Mouse (Mus musculus): Measurements from ENCODE around the gene Olfr12. TPM values are rescaled to one million over a fixed set of nuclear protein-coding genes. Genes with fewer than 3 reads are reported as not detected.

Olfr12 gene
- polyA plus RNA-seq, 1 experiment: not detected

DNA sequence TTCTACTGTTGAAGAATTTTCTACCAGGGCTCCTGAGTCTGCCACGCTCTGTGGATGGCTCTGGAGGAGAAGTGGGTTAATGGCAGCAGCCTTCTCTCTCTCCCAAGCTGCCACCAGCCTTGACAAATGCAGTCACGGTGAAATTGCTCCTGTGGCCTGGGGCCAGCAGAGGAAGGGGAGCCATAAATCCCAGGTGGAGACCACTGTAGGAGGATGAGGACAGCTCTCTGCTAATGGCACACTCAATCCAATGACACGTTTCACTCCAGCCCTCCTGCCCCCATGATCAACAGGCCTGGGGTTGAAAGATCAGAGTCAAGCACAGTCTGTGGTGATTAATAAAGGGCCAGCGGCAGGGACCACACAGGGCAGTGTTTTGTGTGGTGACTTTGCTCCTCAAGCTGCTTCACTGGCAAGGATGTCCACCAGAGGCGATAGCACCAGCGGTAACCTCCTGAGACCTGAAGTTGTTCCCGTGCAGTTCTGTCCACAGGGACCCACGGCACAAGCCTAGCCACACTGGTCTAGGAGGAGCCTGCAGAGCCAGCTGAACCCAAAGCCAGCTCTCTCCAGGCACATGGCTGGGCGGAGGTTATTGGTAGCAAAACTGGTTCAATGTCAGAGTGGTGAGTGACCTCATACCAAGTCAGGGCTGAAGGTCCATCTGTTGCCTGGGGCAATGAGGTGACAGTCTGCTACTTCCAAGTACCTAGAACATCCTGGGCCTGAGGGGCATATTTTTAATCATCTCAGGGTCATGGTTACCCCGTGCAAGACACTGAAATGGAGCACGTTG is 39.6 kb downstream of the Olfr12 start:
- 56% methylated on average over 11 of the region's 11 CpGs for WGBS
- TF ChIP-seq CTCF (conservative IDR thresholded peaks at IDR 0.05; ENCODE audit: insufficient read depth, insufficient read length, low read depth, low read length): no peak
- TF ChIP-seq POLR2A (IDR thresholded peaks at IDR 0.05; ENCODE audit: low read depth, low read length): no peak
- Histone ChIP-seq H3K4me3 (ENCODE audit: insufficient read depth, low read depth, low read length) (no peak overlapping the region), H3K27ac (ENCODE audit: insufficient read depth, low read depth, low read length) (no peak overlapping the region), H3K36me3 (ENCODE audit: control insufficient read depth, insufficient read depth, low read length) (no peaks in the 10 kb centered on the region), H3K27me3 (replicated peaks; ENCODE audit: control insufficient read depth, insufficient read depth, low read length) (no peaks in the 10 kb centered on the region), H3K4me1 (ENCODE audit: control insufficient read depth, insufficient read depth, low read length) (no peaks in the 10 kb centered on the region)
- DNase-seq: no peak

DNA sequence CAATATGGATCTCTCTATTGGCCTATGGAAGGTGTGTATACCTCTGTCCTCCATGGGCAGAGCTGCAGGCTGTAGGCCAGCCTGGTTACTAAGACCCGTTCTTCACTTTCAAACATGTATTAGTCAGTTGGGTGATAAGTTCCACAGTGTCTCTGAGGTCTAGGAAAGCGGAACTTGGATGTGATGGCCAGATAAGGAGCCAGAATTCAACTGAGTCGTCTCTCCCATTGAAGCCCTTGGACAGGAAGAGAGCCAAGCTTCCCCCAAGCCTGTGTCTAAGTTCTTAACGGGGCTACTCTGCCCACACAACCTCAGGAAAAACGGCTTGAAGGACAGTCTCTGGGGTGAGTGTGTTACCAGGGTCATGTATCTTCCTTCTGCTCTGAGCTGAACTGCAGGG is 41.8 kb downstream of the Olfr12 start:
- no peaks in the 10 kb centered on the region for H3K36me3 ChIP-seq (ENCODE audit: control insufficient read depth, insufficient read depth, low read length)
- H3K4me3 ChIP-seq (ENCODE audit: insufficient read depth, low read depth, low read length): no peak overlapping the region
- no peak overlapping the region for H3K27ac ChIP-seq (ENCODE audit: insufficient read depth, low read depth, low read length)
- 54% methylated on average over 5 of the region's 5 CpGs for WGBS
- no peak for DNase-seq
- H3K4me1 ChIP-seq (ENCODE audit: control insufficient read depth, insufficient read depth, low read length): no peaks in the 10 kb centered on the region
- H3K27me3 ChIP-seq (replicated peaks; ENCODE audit: control insufficient read depth, insufficient read depth, low read length): no peaks in the 10 kb centered on the region
- TF ChIP-seq POLR2A (IDR thresholded peaks at IDR 0.05; ENCODE audit: low read depth, low read length) (no peak), CTCF (conservative IDR thresholded peaks at IDR 0.05; ENCODE audit: insufficient read depth, insufficient read length, low read depth, low read length) (no peak)

- H3K4me3 ChIP-seq (ENCODE audit: insufficient read depth, low read depth, low read length): no peak overlapping the region
- no peaks in the 10 kb centered on the region for H3K27me3 ChIP-seq (replicated peaks; ENCODE audit: control insufficient read depth, insufficient read depth, low read length)
- WGBS: 47% methylated on average over 6 of the region's 6 CpGs
- H3K36me3 ChIP-seq (ENCODE audit: control insufficient read depth, insufficient read depth, low read length): no peaks in the 10 kb centered on the region
- no peaks in the 10 kb centered on the region for H3K4me1 ChIP-seq (ENCODE audit: control insufficient read depth, insufficient read depth, low read length)
- H3K27ac ChIP-seq (ENCODE audit: insufficient read depth, low read depth, low read length): no peak overlapping the region
- DNase-seq: peak; percentile 26
- TF ChIP-seq POLR2A (IDR thresholded peaks at IDR 0.05; ENCODE audit: low read depth, low read length) (no peak), CTCF (conservative IDR thresholded peaks at IDR 0.05; ENCODE audit: insufficient read depth, insufficient read length, low read depth, low read length) (no peak)
Observed at GRCm38 (mm10) chr1:92667106-92667505, 49.5 kb downstream of the Olfr12 start.

GRCm38 (mm10) chr1:92669430-92669829 is 51.8 kb downstream of the Olfr12 start:
- no peaks in the 10 kb centered on the region for H3K4me1 ChIP-seq (ENCODE audit: control insufficient read depth, insufficient read depth, low read length)
- DNase-seq: no peak
- TF ChIP-seq CTCF (conservative IDR thresholded peaks at IDR 0.05; ENCODE audit: insufficient read depth, insufficient read length, low read depth, low read length) (no peak), POLR2A (IDR thresholded peaks at IDR 0.05; ENCODE audit: low read depth, low read length) (no peak)
- 83% methylated on average over 3 of the region's 3 CpGs for WGBS
- H3K27me3 ChIP-seq (replicated peaks; ENCODE audit: control insufficient read depth, insufficient read depth, low read length): no peaks in the 10 kb centered on the region
- no peak overlapping the region for H3K27ac ChIP-seq (ENCODE audit: insufficient read depth, low read depth, low read length)
- H3K4me3 ChIP-seq (ENCODE audit: insufficient read depth, low read depth, low read length): no peak overlapping the region
- no peaks in the 10 kb centered on the region for H3K36me3 ChIP-seq (ENCODE audit: control insufficient read depth, insufficient read depth, low read length)

- H3K27ac ChIP-seq (ENCODE audit: insufficient read depth, low read depth, low read length): no peak overlapping the region
- no peaks in the 10 kb centered on the region for H3K4me1 ChIP-seq (ENCODE audit: control insufficient read depth, insufficient read depth, low read length)
- TF ChIP-seq POLR2A (IDR thresholded peaks at IDR 0.05; ENCODE audit: low read depth, low read length): no peak
- TF ChIP-seq CTCF (conservative IDR thresholded peaks at IDR 0.05; ENCODE audit: insufficient read depth, insufficient read length, low read depth, low read length): no peak
- no peaks in the 10 kb centered on the region for H3K36me3 ChIP-seq (ENCODE audit: control insufficient read depth, insufficient read depth, low read length)
- no peak for DNase-seq
- 82% methylated on average over 4 of the region's 4 CpGs for WGBS
- no peak overlapping the region for H3K4me3 ChIP-seq (ENCODE audit: insufficient read depth, low read depth, low read length)
- H3K27me3 ChIP-seq (replicated peaks; ENCODE audit: control insufficient read depth, insufficient read depth, low read length): no peaks in the 10 kb centered on the region
Observed at GRCm38 (mm10) chr1:92671326-92671725, 53.7 kb downstream of the Olfr12 start.

Other genes with a start within 250 kb of the Olfr12 start
- 242 and 288 TPM in 2 replicates for gene Ndufa10, start 143.9 kb upstream of the Olfr12 start, polyA plus RNA-seq (2012; rRNA removed)
- gene Olfr1416, start 132.7 kb upstream of the Olfr12 start, polyA plus RNA-seq (2012; rRNA removed): not detected in 2 replicates
- not detected in 2 replicates for gene Olfr1415, start 121.7 kb upstream of the Olfr12 start, polyA plus RNA-seq (2012; rRNA removed)
- not detected in 2 replicates for gene Olfr1414, start 99.1 kb upstream of the Olfr12 start, polyA plus RNA-seq (2012; rRNA removed)
- gene Olfr1413, start 46.5 kb upstream of the Olfr12 start, polyA plus RNA-seq (2012; rRNA removed): not detected in 2 replicates
- not detected in 2 replicates for gene Olfr1412, start 32.0 kb upstream of the Olfr12 start, polyA plus RNA-seq (2012; rRNA removed)
- not detected in 2 replicates for gene Olfr1411, start 23.4 kb upstream of the Olfr12 start, polyA plus RNA-seq (2012; rRNA removed)
- gene Olfr1410, start 12.0 kb upstream of the Olfr12 start, polyA plus RNA-seq (2012; rRNA removed): not detected in 2 replicates
- gene Cops9, start 24.2 kb downstream of the Olfr12 start, polyA plus RNA-seq (2012; rRNA removed): 176 and 280 TPM in 2 replicates
- 0.29 and 0.48 TPM in 2 replicates for gene Otos, start 31.1 kb downstream of the Olfr12 start, polyA plus RNA-seq (2012; rRNA removed)
- 21.8 and 24.0 TPM in 2 replicates for gene Gpc1, start 213.9 kb downstream of the Olfr12 start, polyA plus RNA-seq (2012; rRNA removed)

Measured in kidney, adult 2 months (tissue).